Mouse (Mus musculus): ENCODE data around the gene Osmr. TPM values are rescaled to one million over a fixed set of nuclear protein-coding genes. Genes with fewer than 3 reads are reported as not detected.

The Osmr gene
- 10 to 100 TPM; 11.1 to 13.5 TPM for total RNA-seq (2021)
- long read RNA-seq, experiment 1, full-length matches to known transcripts, result 1 of 4 reads
- long read RNA-seq, experiment 1, partial matches to known transcripts, result 2 of 4 reads
- long read RNA-seq, experiment 1, other reads (novel, unspliced or antisense), result 1 of 4 reads
- long read RNA-seq, experiment 2, partial matches to known transcripts, result 0 of 1 reads
- long read RNA-seq, experiment 2, other reads (novel, unspliced or antisense), result 1 of 1 reads

- intact Hi-C loops (cut with DNase I), result loop anchor here (10.0 kb wide), 1 partner anchor 170 kb away; the partner anchor contains the start of gene Rictor
- no peak for DNase-seq
Observed at GRCm38 (mm10) chr15:6874601-6875019, at the start of gene Osmr. TSS of gene Osmr (minus strand) at chr15:6874969.

- intact Hi-C loops (cut with DNase I), result no loop called here
Observed at GRCm38 (mm10) chr15:6919406-6919805, 44.6 kb upstream of the Osmr start.

GRCm38 (mm10) chr15:6914163-6914562 is 39.4 kb upstream of the Osmr start:
- intact Hi-C loops (cut with DNase I), result no loop called here
- no peak for DNase-seq

More at GRCm38 (mm10) chr15:6919406-6919805, 44.6 kb upstream of the Osmr start:
- DNase-seq, result no peak

- intact Hi-C loops (cut with DNase I), result loop anchor here (1.0 to 2.0 kb wide), 3 partner anchors 219 to 533 kb away; no protein-coding TSS in a partner anchor
- DNase-seq, result peak; percentile 93 to 96
Observed at GRCm38 (mm10) chr15:6909669-6910068, 34.9 kb upstream of the Osmr start.

- no peak for DNase-seq
- intact Hi-C loops (cut with DNase I), result loop anchor here (2.0 kb wide), 2 partner anchors 220 to 534 kb away; no protein-coding TSS in a partner anchor
Observed at GRCm38 (mm10) chr15:6909084-6909483, 34.3 kb upstream of the Osmr start.

GRCm38 (mm10) chr15:6908601-6909000 is 33.8 kb upstream of the Osmr start:
- no peak for DNase-seq
- intact Hi-C loops (cut with DNase I), result loop anchor here (2.0 kb wide), 2 partner anchors 220 to 534 kb away; no protein-coding TSS in a partner anchor

GRCm38 (mm10) chr15:6906260-6907047 is 31.7 kb upstream of the Osmr start:
- DNase-seq, result no peak
- intact Hi-C loops (cut with DNase I), result no loop called here

- intact Hi-C loops (cut with DNase I), result no loop called here
- no peak for DNase-seq
Observed at GRCm38 (mm10) chr15:6905726-6906125, 31.0 kb upstream of the Osmr start.

GRCm38 (mm10) chr15:6903286-6903975 is 28.7 kb upstream of the Osmr start:
- intact Hi-C loops (cut with DNase I), result no loop called here
- DNase-seq, result no peak

- no peak for DNase-seq
- intact Hi-C loops (cut with DNase I), result no loop called here
Observed at GRCm38 (mm10) chr15:6901982-6902639, 27.3 kb upstream of the Osmr start.

GRCm38 (mm10) chr15:6901236-6901635 is 26.5 kb upstream of the Osmr start:
- intact Hi-C loops (cut with DNase I), result no loop called here
- DNase-seq, result no peak

GRCm38 (mm10) chr15:6884260-6884659 is 9.5 kb upstream of the Osmr start:
- no peak for DNase-seq
- intact Hi-C loops (cut with DNase I), result loop anchor here (1.0 to 10.0 kb wide), 2 partner anchors 44 to 259 kb away; no protein-coding TSS in a partner anchor

GRCm38 (mm10) chr15:6883816-6884215 is 9.0 kb upstream of the Osmr start:
- intact Hi-C loops (cut with DNase I), result loop anchor here (1.0 to 10.0 kb wide), 3 partner anchors 44 to 342 kb away; no protein-coding TSS in a partner anchor
- DNase-seq, result peak; percentile 77 to 83

GRCm38 (mm10) chr15:6883091-6883490 is 8.3 kb upstream of the Osmr start:
- intact Hi-C loops (cut with DNase I), result loop anchor here (1.0 to 10.0 kb wide), 2 partner anchors 258 to 343 kb away; no protein-coding TSS in a partner anchor
- DNase-seq, result no peak

GRCm38 (mm10) chr15:6882180-6882579 is 7.4 kb upstream of the Osmr start:
- intact Hi-C loops (cut with DNase I), result loop anchor here (10.0 kb wide), 1 partner anchor 257 kb away; no protein-coding TSS in a partner anchor
- peak; percentile 45 to 59 for DNase-seq

- DNase-seq, result no peak
- intact Hi-C loops (cut with DNase I), result loop anchor here (10.0 kb wide), 1 partner anchor 256 kb away; no protein-coding TSS in a partner anchor
Observed at GRCm38 (mm10) chr15:6881211-6881610, 6.4 kb upstream of the Osmr start.

GRCm38 (mm10) chr15:6873807-6874600 is 765 bp downstream of the Osmr start:
- intact Hi-C loops (cut with DNase I), result loop anchor here (10.0 kb wide), 1 partner anchor 169 kb away; the partner anchor contains the start of gene Rictor
- DNase-seq, result peak; percentile 85 to 88

GRCm38 (mm10) chr15:6873154-6873806 is 1.5 kb downstream of the Osmr start:
- DNase-seq, result peak; percentile 19 to 21
- intact Hi-C loops (cut with DNase I), result loop anchor here (10.0 kb wide), 1 partner anchor 168 kb away; the partner anchor contains the start of gene Rictor
